Mouse (Mus musculus): ENCODE measurements around the gene Maco1. TPM values are rescaled to one million over a fixed set of nuclear protein-coding genes. Genes with fewer than 3 reads are reported as not detected.
A peak's percentile ranks its signal among the peaks of the same experiment; 100 is the strongest.

Maco1 gene
- 98.7 and 104 TPM in 2 replicates for polyA plus RNA-seq (2015; fragmentation: Nextera tagmentation; extraction: Ambion mirVana)

GRCm38 (mm10) chr4:134853259-134853636, at the start of gene Maco1:
Gene Maco1 (minus strand): TSS chr4:134853345.
- under 1% methylated on average over 37 of the region's 38 CpGs for WGBS
- Histone ChIP-seq H3K9ac (replicated peaks; ENCODE audit: low read depth, low read length) (peak within 1 kb of the TSS; percentile 100), H3K4me2 (ENCODE audit: low read length) (peak within 1 kb of the TSS; percentile 76), H3K27me3 (replicated peaks; ENCODE audit: control insufficient read depth, insufficient read depth, low read length) (0 out of 2 replicates have a peak, but pooled peaks cover 9% of the 10 kb centered on the region), H3K4me3 (replicated peaks; ENCODE audit: low read length) (peak within 1 kb of the TSS; percentile 96), H3K4me1 (replicated peaks; ENCODE audit: control insufficient read depth, insufficient read depth, low read length) (peaks cover 20% of the 10 kb centered on the region), H3K27ac (ENCODE audit: low read length) (peak within 1 kb of the TSS; percentile 100), H3K9me3 (ENCODE audit: control insufficient read depth, low read length) (no peaks in the 10 kb centered on the region), H3K36me3 (ENCODE audit: control insufficient read depth, insufficient read depth) (no peaks in the 10 kb centered on the region)
- peak; percentile 98 for ATAC-seq

DNA sequence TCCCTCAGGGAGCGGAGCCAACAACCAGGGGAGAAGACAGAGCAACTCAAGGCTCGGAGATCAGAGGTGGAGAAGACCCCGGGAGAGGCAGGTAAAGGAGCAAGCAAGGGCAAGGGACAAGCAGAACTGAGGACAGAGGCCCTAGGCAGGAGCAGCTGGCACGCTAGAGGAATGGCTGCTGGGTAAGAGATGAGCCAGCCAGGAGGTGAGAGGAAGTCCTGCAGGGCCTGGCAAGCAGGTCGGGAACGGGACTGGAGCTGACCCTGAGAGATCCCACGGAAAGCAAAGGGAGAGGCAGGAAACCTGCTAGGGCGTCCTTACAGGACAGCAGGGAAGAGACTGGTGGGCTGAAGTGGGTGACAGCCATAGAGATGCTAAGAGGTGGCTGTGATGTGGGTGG, 48.0 kb upstream of the Maco1 start:
- Histone ChIP-seq H3K9ac (replicated peaks; ENCODE audit: low read depth, low read length) (no peak overlapping the region), H3K9me3 (ENCODE audit: control insufficient read depth, low read length) (no peaks in the 10 kb centered on the region), H3K4me3 (replicated peaks; ENCODE audit: low read length) (no peak overlapping the region), H3K4me1 (replicated peaks; ENCODE audit: control insufficient read depth, insufficient read depth, low read length) (no peaks in the 10 kb centered on the region), H3K27ac (ENCODE audit: low read length) (no peak overlapping the region), H3K36me3 (ENCODE audit: control insufficient read depth, insufficient read depth) (peaks cover 53% of the 10 kb centered on the region), H3K27me3 (replicated peaks; ENCODE audit: control insufficient read depth, insufficient read depth, low read length) (no peaks in the 10 kb centered on the region), H3K4me2 (ENCODE audit: low read length) (no peak overlapping the region)
- ATAC-seq = no peak
- 94% methylated on average over 8 of the region's 8 CpGs for WGBS

GRCm38 (mm10) chr4:134897256-134897655, 44.1 kb upstream of the Maco1 start:
- Histone ChIP-seq H3K27ac (ENCODE audit: low read length) (no peak overlapping the region), H3K9me3 (ENCODE audit: control insufficient read depth, low read length) (no peaks in the 10 kb centered on the region), H3K4me1 (replicated peaks; ENCODE audit: control insufficient read depth, insufficient read depth, low read length) (no peaks in the 10 kb centered on the region), H3K9ac (replicated peaks; ENCODE audit: low read depth, low read length) (no peak overlapping the region), H3K4me2 (ENCODE audit: low read length) (no peak overlapping the region), H3K27me3 (replicated peaks; ENCODE audit: control insufficient read depth, insufficient read depth, low read length) (no peaks in the 10 kb centered on the region), H3K36me3 (ENCODE audit: control insufficient read depth, insufficient read depth) (peaks cover 31% of the 10 kb centered on the region), H3K4me3 (replicated peaks; ENCODE audit: low read length) (no peak overlapping the region)
- WGBS = 97% methylated on average over 6 of the region's 6 CpGs
- no peak for ATAC-seq

- Histone ChIP-seq H3K4me3 (replicated peaks; ENCODE audit: low read length) (no peak overlapping the region), H3K36me3 (ENCODE audit: control insufficient read depth, insufficient read depth) (peaks cover 8% of the 10 kb centered on the region), H3K9ac (replicated peaks; ENCODE audit: low read depth, low read length) (no peak overlapping the region), H3K4me1 (replicated peaks; ENCODE audit: control insufficient read depth, insufficient read depth, low read length) (no peaks in the 10 kb centered on the region), H3K9me3 (ENCODE audit: control insufficient read depth, low read length) (no peaks in the 10 kb centered on the region), H3K27ac (ENCODE audit: low read length) (no peak overlapping the region), H3K4me2 (ENCODE audit: low read length) (no peak overlapping the region), H3K27me3 (replicated peaks; ENCODE audit: control insufficient read depth, insufficient read depth, low read length) (no peaks in the 10 kb centered on the region)
- ATAC-seq = no peak
- WGBS = 73% methylated on average over 6 of the region's 6 CpGs
Measured at GRCm38 (mm10) chr4:134892096-134892495, 39.0 kb upstream of the Maco1 start.

DNA sequence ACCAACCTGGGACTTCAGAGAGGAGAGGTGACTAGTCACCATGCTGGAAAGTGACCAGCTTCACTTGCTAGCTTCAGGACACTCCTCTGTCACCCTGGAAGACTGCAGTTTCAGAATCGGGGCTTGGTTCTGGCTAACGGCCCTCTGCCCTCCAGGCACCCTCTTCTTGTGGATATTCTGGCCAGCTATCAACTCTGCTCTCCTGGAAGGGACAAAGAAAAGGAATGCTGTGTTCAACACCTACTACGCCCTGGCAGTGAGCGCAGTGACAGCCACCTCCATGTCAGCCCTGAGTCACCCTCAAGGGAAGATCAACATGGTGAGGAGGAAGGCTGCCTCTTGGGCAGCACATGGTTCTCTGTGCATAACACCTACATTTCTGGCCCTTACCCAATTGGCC, 31.2 kb upstream of the Maco1 start:
- Histone ChIP-seq H3K27me3 (replicated peaks; ENCODE audit: control insufficient read depth, insufficient read depth, low read length) (no peaks in the 10 kb centered on the region), H3K4me2 (ENCODE audit: low read length) (no peak overlapping the region), H3K9me3 (ENCODE audit: control insufficient read depth, low read length) (no peaks in the 10 kb centered on the region), H3K27ac (ENCODE audit: low read length) (no peak overlapping the region), H3K36me3 (ENCODE audit: control insufficient read depth, insufficient read depth) (no peaks in the 10 kb centered on the region), H3K4me3 (replicated peaks; ENCODE audit: low read length) (no peak overlapping the region), H3K4me1 (replicated peaks; ENCODE audit: control insufficient read depth, insufficient read depth, low read length) (peaks cover 5% of the 10 kb centered on the region), H3K9ac (replicated peaks; ENCODE audit: low read depth, low read length) (no peak overlapping the region)
- no peak for ATAC-seq
- WGBS = 94% methylated on average over 4 of the region's 4 CpGs

- no peak for ATAC-seq
- no peak overlapping the region for H3K4me3 ChIP-seq (replicated peaks; ENCODE audit: low read length)
- H3K4me1 ChIP-seq (replicated peaks; ENCODE audit: control insufficient read depth, insufficient read depth, low read length) = peaks cover 5% of the 10 kb centered on the region
- H3K27me3 ChIP-seq (replicated peaks; ENCODE audit: control insufficient read depth, insufficient read depth, low read length) = no peaks in the 10 kb centered on the region
- no peaks in the 10 kb centered on the region for H3K9me3 ChIP-seq (ENCODE audit: control insufficient read depth, low read length)
- H3K36me3 ChIP-seq (ENCODE audit: control insufficient read depth, insufficient read depth) = no peaks in the 10 kb centered on the region
- 84% methylated on average over 10 of the region's 10 CpGs for WGBS
- no peak overlapping the region for H3K4me2 ChIP-seq (ENCODE audit: low read length)
- no peak overlapping the region for H3K27ac ChIP-seq (ENCODE audit: low read length)
- no peak overlapping the region for H3K9ac ChIP-seq (replicated peaks; ENCODE audit: low read depth, low read length)
Measured at GRCm38 (mm10) chr4:134883808-134884207, 30.7 kb upstream of the Maco1 start.

GRCm38 (mm10) chr4:134883266-134883665, 30.1 kb upstream of the Maco1 start:
- WGBS = 30% methylated on average over 7 of the region's 7 CpGs
- ATAC-seq = no peak

GRCm38 (mm10) chr4:134880041-134880440, 26.9 kb upstream of the Maco1 start:
- Histone ChIP-seq H3K27ac (ENCODE audit: low read length) (no peak overlapping the region), H3K27me3 (replicated peaks; ENCODE audit: control insufficient read depth, insufficient read depth, low read length) (no peaks in the 10 kb centered on the region), H3K9ac (replicated peaks; ENCODE audit: low read depth, low read length) (no peak overlapping the region), H3K4me2 (ENCODE audit: low read length) (peak overlapping the region; percentile 55), H3K4me1 (replicated peaks; ENCODE audit: control insufficient read depth, insufficient read depth, low read length) (peaks cover 5% of the 10 kb centered on the region), H3K36me3 (ENCODE audit: control insufficient read depth, insufficient read depth) (no peaks in the 10 kb centered on the region), H3K9me3 (ENCODE audit: control insufficient read depth, low read length) (no peaks in the 10 kb centered on the region), H3K4me3 (replicated peaks; ENCODE audit: low read length) (no peak overlapping the region)
- ATAC-seq = no peak
- WGBS = 34% methylated on average over 6 of the region's 6 CpGs

More at GRCm38 (mm10) chr4:134883266-134883665, 30.1 kb upstream of the Maco1 start:
- no peak overlapping the region for H3K9ac ChIP-seq (replicated peaks; ENCODE audit: low read depth, low read length)
- no peak overlapping the region for H3K27ac ChIP-seq (ENCODE audit: low read length)
- H3K4me2 ChIP-seq (ENCODE audit: low read length) = no peak overlapping the region
- H3K9me3 ChIP-seq (ENCODE audit: control insufficient read depth, low read length) = no peaks in the 10 kb centered on the region
- H3K4me3 ChIP-seq (replicated peaks; ENCODE audit: low read length) = no peak overlapping the region
- no peaks in the 10 kb centered on the region for H3K27me3 ChIP-seq (replicated peaks; ENCODE audit: control insufficient read depth, insufficient read depth, low read length)
- peaks cover 5% of the 10 kb centered on the region for H3K4me1 ChIP-seq (replicated peaks; ENCODE audit: control insufficient read depth, insufficient read depth, low read length)
- H3K36me3 ChIP-seq (ENCODE audit: control insufficient read depth, insufficient read depth) = no peaks in the 10 kb centered on the region

- Histone ChIP-seq H3K4me2 (ENCODE audit: low read length) (peak overlapping the region; percentile 55), H3K27ac (ENCODE audit: low read length) (no peak overlapping the region)
- ATAC-seq = peak; percentile 40; the same call in 1 of the 2 replicates
Measured at GRCm38 (mm10) chr4:134879410-134879981, 26.4 kb upstream of the Maco1 start.

DNA sequence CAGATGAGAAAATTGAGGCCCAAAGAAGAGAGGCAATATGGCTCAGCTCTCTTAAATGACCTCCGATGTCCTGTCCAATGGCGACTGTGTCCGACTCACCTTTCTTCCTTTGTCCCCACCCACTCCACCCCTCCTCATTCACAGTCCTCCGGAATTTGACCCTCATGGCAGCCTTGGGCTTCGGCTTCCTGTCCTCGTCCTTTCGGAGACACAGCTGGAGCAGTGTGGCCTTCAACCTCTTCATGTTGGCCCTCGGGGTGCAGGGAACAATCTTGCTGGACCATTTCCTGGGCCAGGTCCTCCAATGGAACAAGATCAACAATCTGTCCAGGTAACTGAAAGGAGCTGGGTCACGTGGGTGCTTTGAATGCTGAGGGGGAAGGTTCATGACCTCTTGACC, 23.0 kb upstream of the Maco1 start:
- H3K9me3 ChIP-seq (ENCODE audit: control insufficient read depth, low read length) = no peaks in the 10 kb centered on the region
- 88% methylated on average over 9 of the region's 9 CpGs for WGBS
- H3K27me3 ChIP-seq (replicated peaks; ENCODE audit: control insufficient read depth, insufficient read depth, low read length) = no peaks in the 10 kb centered on the region
- no peak overlapping the region for H3K4me2 ChIP-seq (ENCODE audit: low read length)
- H3K36me3 ChIP-seq (ENCODE audit: control insufficient read depth, insufficient read depth) = no peaks in the 10 kb centered on the region
- H3K27ac ChIP-seq (ENCODE audit: low read length) = no peak overlapping the region
- no peak for ATAC-seq
- H3K4me1 ChIP-seq (replicated peaks; ENCODE audit: control insufficient read depth, insufficient read depth, low read length) = peaks cover 5% of the 10 kb centered on the region
- no peak overlapping the region for H3K4me3 ChIP-seq (replicated peaks; ENCODE audit: low read length)
- no peak overlapping the region for H3K9ac ChIP-seq (replicated peaks; ENCODE audit: low read depth, low read length)

More at GRCm38 (mm10) chr4:134879410-134879981, 26.4 kb upstream of the Maco1 start:
- Histone ChIP-seq H3K9ac (replicated peaks; ENCODE audit: low read depth, low read length) (0 out of 2 replicates have a peak overlapping the region, but pooled peaks have one; percentile 28), H3K27me3 (replicated peaks; ENCODE audit: control insufficient read depth, insufficient read depth, low read length) (no peaks in the 10 kb centered on the region), H3K4me1 (replicated peaks; ENCODE audit: control insufficient read depth, insufficient read depth, low read length) (peaks cover 5% of the 10 kb centered on the region), H3K9me3 (ENCODE audit: control insufficient read depth, low read length) (no peaks in the 10 kb centered on the region), H3K4me3 (replicated peaks; ENCODE audit: low read length) (peak overlapping the region; percentile 25), H3K36me3 (ENCODE audit: control insufficient read depth, insufficient read depth) (no peaks in the 10 kb centered on the region)
- WGBS = 2% methylated on average over 17 of the region's 17 CpGs

Data from forebrain, embryonic 16.5 days (tissue).